Mouse (Mus musculus): ENCODE results near the gene Lrrc71. TPM values are rescaled to one million over a fixed set of nuclear protein-coding genes. Genes with fewer than 3 reads are reported as not detected.

Gene Lrrc71
- total RNA-seq, 2 experiments from 2014 or later = 0.40 to 1.6 TPM

DNA sequence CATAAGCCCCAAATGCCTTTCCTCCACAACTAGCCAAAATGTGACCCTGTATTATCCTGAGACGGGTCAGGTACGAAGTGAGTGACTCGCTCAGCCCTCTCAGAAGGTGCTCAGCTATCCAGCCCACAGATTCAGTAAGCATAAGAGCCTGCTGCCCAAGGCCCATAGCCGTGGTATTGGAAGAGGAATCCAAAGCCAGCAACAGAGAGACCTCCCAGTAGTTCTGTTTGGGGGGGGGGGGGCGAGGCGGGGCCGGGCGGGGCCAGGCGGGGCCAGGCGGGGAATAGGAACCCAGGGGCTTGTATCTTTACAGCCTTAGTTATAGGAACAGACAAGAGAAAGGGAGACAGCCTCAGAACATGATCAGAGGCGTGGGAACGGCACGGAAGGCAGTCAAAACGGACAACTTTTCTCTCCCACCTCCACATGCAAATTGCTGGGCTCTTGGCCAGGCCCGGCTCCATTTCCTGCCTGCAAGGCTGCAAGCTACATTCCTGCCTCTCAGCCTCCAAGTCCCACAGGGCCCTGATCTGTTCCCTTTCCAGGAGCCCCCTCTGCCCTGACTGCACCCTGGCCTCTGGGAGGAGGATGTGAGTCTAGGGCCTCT is 15.4 kb upstream of the Lrrc71 start:
- peak; percentile 82 to 84 for DNase-seq

DNA sequence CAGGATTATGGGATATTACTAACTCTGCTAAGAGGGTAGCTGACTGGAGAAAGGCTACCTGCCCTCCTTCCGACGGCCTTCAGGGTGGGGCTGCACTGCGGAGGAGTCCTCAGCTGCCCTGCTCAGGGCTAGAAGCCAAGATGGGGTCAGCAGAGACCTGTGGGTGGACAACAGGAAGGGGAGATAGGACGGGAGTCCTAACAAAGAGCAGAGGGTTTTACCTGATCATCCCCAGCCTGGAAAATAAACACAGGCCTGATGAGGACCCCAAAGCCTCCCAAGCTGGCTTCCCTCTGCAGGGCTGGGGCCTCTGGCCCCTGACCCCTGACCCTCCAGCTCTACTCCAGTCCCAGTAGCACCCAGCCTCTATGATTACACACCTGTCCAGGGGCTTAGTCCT is 14.8 kb upstream of the Lrrc71 start:
- DNase-seq = no peak

DNA sequence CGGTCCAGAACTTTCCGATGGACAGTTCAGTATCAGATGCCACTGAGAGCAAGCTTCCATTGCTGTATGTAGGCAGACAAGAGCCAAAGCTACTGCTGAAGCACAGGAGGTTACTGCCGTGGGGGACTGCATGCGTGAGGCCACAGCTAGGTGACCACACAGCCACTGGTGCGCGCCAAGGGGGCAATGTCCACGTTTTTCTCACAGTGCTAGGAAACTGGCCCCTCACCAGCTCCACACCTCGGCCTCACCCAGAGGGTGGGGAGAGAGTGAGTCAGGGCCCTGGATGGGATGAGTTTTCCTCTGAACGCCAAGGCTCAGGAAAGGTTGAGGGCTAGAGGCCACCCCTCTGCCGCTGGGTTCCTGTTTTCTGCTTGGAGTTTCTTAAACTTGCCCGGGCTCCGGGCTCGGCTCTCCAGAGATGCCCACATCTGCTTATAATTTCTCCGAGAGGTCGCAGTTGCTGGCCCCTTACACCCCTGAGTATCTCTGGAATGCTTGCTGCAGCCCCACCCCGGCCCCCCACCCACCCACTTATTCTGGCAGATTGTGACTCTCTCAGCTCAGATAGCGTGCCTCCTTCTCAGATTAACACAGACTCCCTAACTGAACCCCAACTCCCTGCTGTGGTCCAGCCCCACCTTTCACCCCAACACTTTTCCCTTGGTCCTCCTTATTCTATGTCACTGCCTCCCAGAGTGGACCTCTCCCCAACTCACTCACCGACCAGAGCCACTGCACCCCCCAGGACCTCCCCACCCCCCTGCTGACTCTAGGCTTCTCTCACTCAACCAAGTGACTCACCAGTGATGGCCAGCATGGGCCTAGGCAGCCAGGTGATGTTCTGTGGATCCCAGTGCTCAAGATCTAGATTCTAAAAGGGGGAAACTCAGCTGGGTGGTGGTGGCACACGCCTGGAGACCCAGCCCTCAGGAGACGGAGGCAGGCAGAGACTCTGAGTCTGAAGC is 13.3 kb upstream of the Lrrc71 start:
- DNase-seq = no peak

GRCm38 (mm10) chr3:87758641-87759040 is 10.2 kb upstream of the Lrrc71 start:
- no peak for DNase-seq

- DNase-seq = no peak
Observed at GRCm38 (mm10) chr3:87756488-87756887, 8.1 kb upstream of the Lrrc71 start.

GRCm38 (mm10) chr3:87755964-87756363 is 7.5 kb upstream of the Lrrc71 start:
- DNase-seq = peak; percentile 87 to 89

- no peak for DNase-seq
Observed at GRCm38 (mm10) chr3:87753829-87754228, 5.4 kb upstream of the Lrrc71 start.

DNA sequence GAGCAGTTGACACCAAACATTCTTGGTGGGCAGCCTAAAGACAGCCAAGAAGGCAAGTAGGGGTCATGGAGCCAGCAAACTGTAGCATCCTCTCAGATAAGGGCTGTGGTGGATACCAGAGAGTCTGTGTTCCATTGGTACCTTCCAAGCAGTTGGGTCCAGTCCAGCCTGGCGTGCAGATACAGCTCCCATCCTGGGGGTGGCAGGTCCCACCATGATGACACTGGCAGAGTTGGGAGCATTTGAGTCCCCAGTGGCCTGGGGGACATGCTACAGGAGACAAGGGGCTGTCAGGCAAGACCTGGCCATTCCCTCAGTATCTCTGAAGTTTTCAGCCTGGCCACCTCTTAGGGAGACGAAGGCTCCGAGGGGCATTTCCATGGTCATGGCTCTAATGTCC is 4.1 kb upstream of the Lrrc71 start:
- no peak for DNase-seq

DNA sequence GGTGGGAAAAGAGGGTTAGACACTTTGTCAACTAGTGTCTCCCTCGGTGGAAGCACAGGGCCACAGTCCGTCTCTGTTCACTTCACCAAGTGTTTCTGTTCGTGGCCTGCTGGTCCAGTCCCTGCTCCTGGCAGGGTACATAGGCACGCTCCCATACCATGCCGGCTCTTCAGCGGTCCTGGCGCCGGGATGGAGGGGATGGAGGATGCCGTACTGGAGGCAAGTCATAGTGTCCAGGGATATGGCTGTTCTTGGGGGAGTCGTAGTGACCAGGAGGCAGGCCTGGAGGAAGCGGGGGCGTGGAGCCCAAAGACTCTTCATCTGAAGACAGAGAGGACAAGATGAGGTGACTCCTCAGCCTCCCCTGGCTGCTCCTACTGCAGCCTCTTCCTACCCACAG is 1.6 kb upstream of the Lrrc71 start:
- DNase-seq = no peak

- DNase-seq = peak; percentile 45 to 61
Observed at GRCm38 (mm10) chr3:87749036-87749435, 611 bp upstream of the Lrrc71 start.

- DNase-seq = no peak
Observed at GRCm38 (mm10) chr3:87745036-87745659, 3.3 kb downstream of the Lrrc71 start.

DNA sequence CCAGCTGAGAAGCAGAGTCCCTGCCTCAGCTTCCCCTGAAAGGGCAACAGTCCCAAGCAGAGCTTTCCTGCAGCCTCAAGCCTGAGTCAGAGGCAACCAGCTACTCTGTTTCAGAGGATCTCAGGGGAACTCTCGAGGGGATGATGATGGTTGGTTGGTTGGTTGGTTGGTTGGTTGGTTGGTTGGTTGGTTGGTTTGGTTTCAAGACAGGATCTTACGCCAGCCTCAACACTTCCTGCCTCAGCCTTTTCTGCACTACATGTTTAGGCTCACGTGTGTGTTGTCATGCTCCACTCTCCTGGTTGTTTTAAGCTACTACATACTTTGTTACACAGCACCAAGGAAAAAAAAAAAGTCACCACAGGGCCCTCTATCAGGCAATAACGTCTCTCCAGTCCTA is 4.5 kb downstream of the Lrrc71 start:
- no peak for DNase-seq

GRCm38 (mm10) chr3:87742735-87743134 is 5.7 kb downstream of the Lrrc71 start:
- no peak for DNase-seq

DNA sequence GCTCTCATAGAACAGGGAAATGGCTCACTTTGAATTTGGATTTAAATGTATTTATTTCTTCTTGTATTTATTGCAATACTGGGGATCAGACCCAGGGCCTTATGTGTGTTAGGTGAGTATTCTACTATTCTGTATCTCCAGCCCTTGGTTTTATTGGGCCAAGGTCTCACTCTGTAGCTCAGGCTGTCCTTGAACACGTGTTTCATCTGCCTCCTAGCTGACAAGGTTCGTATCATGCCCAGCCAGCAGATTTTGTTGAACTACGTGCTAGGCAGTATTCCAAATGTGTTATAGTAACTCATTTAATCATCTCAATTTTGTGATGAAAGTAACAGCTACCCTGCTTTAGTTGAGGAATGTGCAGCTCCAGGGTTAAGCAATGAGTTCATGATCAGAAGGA is 6.4 kb downstream of the Lrrc71 start:
- no peak for DNase-seq

- no peak for DNase-seq
Observed at GRCm38 (mm10) chr3:87738906-87739305, 9.5 kb downstream of the Lrrc71 start.

- no peak for DNase-seq
Observed at GRCm38 (mm10) chr3:87735335-87735734, 13.1 kb downstream of the Lrrc71 start.

DNA sequence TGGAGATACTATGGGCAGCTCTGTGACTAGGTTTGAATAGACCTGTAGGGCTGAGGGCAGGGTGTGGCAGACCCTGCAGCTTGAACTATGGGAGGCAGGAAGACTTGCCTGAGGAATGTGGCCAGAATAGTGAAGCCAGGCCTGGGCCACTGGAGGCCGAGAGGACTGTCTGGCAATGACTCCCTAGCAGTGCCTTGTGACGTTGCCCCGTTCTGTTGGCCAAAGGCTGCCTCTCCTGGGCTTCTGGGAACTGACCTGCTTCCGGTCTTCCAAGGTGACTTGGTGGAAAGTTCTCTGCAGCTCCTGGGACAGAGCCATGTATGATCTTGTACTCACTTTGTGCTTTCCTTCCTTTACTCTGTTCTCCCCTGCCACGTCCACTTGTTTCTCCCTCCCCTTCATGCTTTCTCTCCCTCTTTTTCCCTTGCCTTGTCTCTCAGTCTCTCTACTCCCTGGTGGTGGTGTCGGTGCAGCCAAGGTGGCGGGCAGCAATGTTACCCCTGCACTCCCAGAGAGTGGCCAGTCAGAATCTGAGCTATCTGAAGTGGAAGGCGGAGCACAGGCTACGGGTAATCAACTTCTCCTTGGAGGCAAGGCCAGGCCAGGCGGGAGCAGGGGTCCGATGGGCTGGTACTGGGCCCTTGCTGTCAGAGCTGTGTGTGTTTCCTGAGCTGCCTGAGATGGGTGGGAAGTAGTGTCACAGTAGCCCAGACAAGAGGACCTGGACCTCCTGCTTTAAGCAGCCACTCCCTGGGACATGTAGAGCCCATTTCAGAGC is 14.3 kb downstream of the Lrrc71 start:
- no peak for DNase-seq

GRCm38 (mm10) chr3:87733098-87733497 is 15.3 kb downstream of the Lrrc71 start:
- DNase-seq = no peak

- no peak for DNase-seq
Observed at GRCm38 (mm10) chr3:87728696-87729095, 19.7 kb downstream of the Lrrc71 start.

DNA sequence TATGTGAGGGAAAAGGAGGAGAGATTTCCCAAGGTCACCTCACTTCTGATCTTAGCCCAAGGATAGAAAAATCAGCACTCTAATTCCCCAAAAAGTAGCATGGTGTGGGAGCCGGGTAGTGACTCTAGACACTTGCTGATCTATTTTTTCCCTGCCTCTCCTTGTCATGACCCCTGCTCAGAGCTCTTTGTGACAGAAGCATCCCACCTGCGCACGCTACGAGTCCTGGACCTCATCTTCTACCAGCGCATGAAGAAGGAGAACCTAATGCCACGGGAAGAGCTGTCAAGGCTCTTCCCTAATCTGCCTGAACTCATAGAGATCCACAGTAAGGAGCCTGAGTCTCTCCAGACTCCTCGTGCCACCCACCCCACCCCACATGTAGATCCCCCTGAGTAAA is 22.2 kb downstream of the Lrrc71 start:
- no peak for DNase-seq

GRCm38 (mm10) chr3:87725396-87726160 is 22.8 kb downstream of the Lrrc71 start:
- no peak for DNase-seq

GRCm38 (mm10) chr3:87724556-87724955 is 23.9 kb downstream of the Lrrc71 start:
- no peak for DNase-seq
